Mouse (Mus musculus) brain, embryonic 14.5 days (tissue): ENCODE results near the gene AL732309.1.

Source experiments
- CTCF ChIP-seq: fragments of 200-500 bp; IDR thresholded peaks from 2 replicates; pipeline ENCODE4 v1.5.1; 2012; ENCODE audit warnings: inconsistent platforms, mild to moderate bottlenecking, moderate library complexity, borderline replicate concordance; ENCODE audit not compliant: insufficient read depth, insufficient read length; ENCODE audit errors: extremely low read depth
- POLR2A ChIP-seq: fragments of 200-500 bp; IDR thresholded peaks from 2 replicates; pipeline ENCODE4 v1.6.1; 2012; ENCODE audit warnings: mild to moderate bottlenecking, inconsistent platforms, borderline replicate concordance; ENCODE audit not compliant: poor library complexity, insufficient read depth, insufficient read length, severe bottlenecking; ENCODE audit errors: extremely low read depth

DNA sequence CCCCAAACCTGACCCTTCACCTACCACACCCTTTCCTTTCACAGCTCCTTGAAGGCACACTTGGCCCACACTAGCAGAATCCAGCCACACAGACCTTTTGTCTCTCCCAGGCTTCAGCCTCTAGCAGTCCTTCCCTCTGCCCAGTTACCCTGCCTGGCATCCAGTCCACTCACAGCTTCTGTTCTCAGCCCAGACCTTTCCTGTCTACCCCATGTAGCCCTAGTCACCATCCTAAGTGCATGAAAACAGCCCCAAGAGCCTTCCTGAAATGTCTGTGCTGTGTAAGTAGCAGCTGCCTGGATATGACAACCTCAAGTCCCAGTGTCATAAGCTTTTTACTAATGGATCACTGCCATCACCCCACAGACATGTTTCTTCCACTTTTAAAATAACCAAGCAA is 48.7 kb downstream of the AL732309.1 start:
- TF ChIP-seq CTCF (no peak), POLR2A (no peak)
